Mouse (Mus musculus): ENCODE results near the gene Eif3a. TPM values are rescaled to one million over a fixed set of nuclear protein-coding genes. Genes with fewer than 3 reads are reported as not detected.

Gene Eif3a
- polyA plus RNA-seq, 1 experiment from 2014 or later, result 124 TPM

DNA sequence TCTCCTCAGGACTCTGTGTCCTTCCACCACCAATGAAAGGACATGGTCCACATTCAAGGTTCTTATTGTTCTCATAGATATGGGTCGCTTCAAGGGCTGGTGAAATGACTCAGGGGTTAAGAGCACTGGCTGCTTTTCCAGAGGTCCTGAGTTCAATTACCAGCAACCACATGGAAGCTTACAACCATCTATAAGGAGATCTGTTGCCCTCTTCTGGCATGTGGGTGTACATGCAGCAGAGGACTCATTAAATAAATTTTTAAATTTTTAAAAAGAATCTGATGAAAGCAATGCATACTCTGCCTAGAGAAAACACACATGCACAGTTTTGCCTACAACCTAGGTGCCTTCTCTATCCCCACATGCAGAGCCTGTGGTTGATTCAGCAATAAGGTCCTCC is 49.9 kb downstream of the Eif3a start:
- Histone ChIP-seq H3K9me3 (ENCODE audit: control insufficient read depth, low read length) (no peaks in the 10 kb centered on the region), H3K4me3 (ENCODE audit: low read length) (no peak overlapping the region), H3K36me3 (ENCODE audit: control insufficient read depth, insufficient read depth, low read length) (no peaks in the 10 kb centered on the region), H3K9ac (ENCODE audit: low read depth, low read length) (no peak overlapping the region), H3K27me3 (replicated peaks; ENCODE audit: control insufficient read depth, insufficient read depth, low read length) (no peaks in the 10 kb centered on the region), H3K4me1 (ENCODE audit: control insufficient read depth, insufficient read depth, low read length) (no peaks in the 10 kb centered on the region), H3K4me2 (ENCODE audit: low read depth, low read length) (no peak overlapping the region), H3K27ac (ENCODE audit: low read length) (no peak overlapping the region)
- 46% methylated on average over 1 of the region's 1 CpGs for WGBS
- no peak for ATAC-seq

DNA sequence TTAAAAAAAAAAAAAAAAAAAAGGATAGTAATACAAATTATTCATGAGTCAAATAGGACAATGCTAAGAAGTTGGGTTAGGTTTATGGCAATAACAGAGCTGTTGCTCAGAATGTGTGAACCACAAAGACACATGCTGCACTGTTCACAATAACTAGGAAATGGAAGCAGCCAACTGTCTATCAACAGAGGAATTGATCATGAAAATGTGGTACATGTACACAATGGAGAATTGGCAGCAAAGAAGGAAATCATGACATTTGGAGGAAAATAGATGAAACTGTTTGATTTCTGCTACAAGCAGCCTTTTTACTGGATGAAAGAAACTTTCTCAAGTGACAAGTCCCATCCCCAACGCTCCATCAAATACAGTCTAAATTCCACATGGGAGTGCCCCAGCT is 58.5 kb downstream of the Eif3a start:
- Histone ChIP-seq H3K9me3 (ENCODE audit: control insufficient read depth, low read length) (no peaks in the 10 kb centered on the region), H3K9ac (ENCODE audit: low read depth, low read length) (no peak overlapping the region), H3K4me3 (ENCODE audit: low read length) (no peak overlapping the region), H3K4me2 (ENCODE audit: low read depth, low read length) (no peak overlapping the region), H3K36me3 (ENCODE audit: control insufficient read depth, insufficient read depth, low read length) (no peaks in the 10 kb centered on the region), H3K27ac (ENCODE audit: low read length) (no peak overlapping the region), H3K27me3 (replicated peaks; ENCODE audit: control insufficient read depth, insufficient read depth, low read length) (no peaks in the 10 kb centered on the region), H3K4me1 (ENCODE audit: control insufficient read depth, insufficient read depth, low read length) (no peaks in the 10 kb centered on the region)
- no peak for ATAC-seq
- 75% methylated on average over 1 of the region's 1 CpGs for WGBS

DNA sequence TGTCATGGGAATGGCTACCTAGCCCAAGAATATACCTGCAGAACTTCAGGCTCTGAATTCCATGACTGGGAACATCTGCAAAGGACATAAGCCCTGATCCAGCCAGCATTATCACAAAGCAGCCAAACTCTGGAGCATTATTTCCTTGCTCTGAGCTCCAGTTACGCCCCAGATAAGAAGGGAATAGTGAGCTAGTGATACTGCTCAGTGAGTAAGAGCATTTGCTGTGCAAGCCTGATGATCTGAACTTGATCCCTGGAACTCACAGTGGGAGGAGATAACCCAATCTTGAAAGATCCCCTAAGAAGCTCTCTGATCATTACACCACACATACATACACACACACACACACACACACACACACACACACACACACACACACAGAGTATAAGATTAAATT is 59.2 kb downstream of the Eif3a start:
- Histone ChIP-seq H3K9me3 (ENCODE audit: control insufficient read depth, low read length) (no peaks in the 10 kb centered on the region), H3K36me3 (ENCODE audit: control insufficient read depth, insufficient read depth, low read length) (no peaks in the 10 kb centered on the region), H3K4me3 (ENCODE audit: low read length) (no peak overlapping the region), H3K27ac (ENCODE audit: low read length) (no peak overlapping the region), H3K4me2 (ENCODE audit: low read depth, low read length) (no peak overlapping the region), H3K27me3 (replicated peaks; ENCODE audit: control insufficient read depth, insufficient read depth, low read length) (no peaks in the 10 kb centered on the region), H3K4me1 (ENCODE audit: control insufficient read depth, insufficient read depth, low read length) (no peaks in the 10 kb centered on the region), H3K9ac (ENCODE audit: low read depth, low read length) (no peak overlapping the region)
- ATAC-seq, result no peak
- WGBS, result 69% methylated on average over 1 of the region's 1 CpGs

DNA sequence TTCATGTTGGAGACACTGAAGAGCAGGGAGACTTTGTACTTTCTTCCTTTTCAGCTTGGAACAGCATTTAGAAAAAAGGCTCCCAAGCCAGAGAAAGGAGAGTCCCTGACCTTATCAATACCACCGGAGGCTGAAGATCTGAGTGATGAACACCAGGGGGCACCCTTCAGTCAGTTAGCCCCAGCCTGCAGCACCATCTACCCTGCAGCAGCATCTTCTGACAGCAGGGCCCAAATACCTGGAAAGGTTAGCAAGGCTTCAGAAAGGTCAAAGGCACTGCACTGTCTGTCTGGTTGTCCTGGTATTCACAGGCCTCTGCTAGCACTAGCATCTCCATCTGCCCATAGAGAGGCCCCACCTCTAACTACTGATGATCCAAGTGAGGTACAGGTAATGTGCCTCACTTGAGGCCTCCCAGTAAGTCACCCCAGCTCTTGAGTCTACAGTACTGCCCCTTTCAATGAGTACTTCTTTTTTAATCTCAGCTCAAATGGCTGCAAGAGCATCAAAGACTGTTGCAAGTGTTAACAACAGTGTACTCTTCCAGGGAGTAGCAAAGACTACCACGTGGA is 60.1 kb downstream of the Eif3a start:
- H3K27ac ChIP-seq (ENCODE audit: low read length), result no peak overlapping the region
- no peaks in the 10 kb centered on the region for H3K27me3 ChIP-seq (replicated peaks; ENCODE audit: control insufficient read depth, insufficient read depth, low read length)
- ATAC-seq, result 0 out of 2 replicates have a peak, but pooled peaks have one; percentile 40
- H3K36me3 ChIP-seq (ENCODE audit: control insufficient read depth, insufficient read depth, low read length), result no peaks in the 10 kb centered on the region
- 59% methylated on average over 2 of the region's 2 CpGs for WGBS
- no peaks in the 10 kb centered on the region for H3K9me3 ChIP-seq (ENCODE audit: control insufficient read depth, low read length)
- H3K4me2 ChIP-seq (ENCODE audit: low read depth, low read length), result no peak overlapping the region
- no peak overlapping the region for H3K9ac ChIP-seq (ENCODE audit: low read depth, low read length)
- H3K4me3 ChIP-seq (ENCODE audit: low read length), result no peak overlapping the region
- no peaks in the 10 kb centered on the region for H3K4me1 ChIP-seq (ENCODE audit: control insufficient read depth, insufficient read depth, low read length)

DNA sequence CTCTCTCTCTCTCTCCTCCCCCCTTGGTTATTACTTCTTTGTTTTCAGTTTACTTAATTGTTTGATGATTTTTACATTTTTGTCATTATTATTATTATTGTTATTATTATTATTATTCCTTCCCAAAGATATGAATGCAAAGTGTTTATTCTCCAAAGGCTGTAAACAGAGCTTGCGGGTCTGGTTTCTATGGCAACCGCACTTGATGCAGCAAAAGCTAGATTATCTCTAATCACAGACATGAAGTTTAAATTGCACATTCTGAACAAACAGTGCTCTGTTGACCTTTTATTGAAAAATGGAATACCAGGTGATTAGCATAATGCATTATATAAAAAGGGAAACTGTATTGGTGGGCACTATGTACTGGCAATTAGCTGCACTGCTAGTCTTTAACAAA is 74.1 kb downstream of the Eif3a start:
- 83% methylated on average over 2 of the region's 2 CpGs for WGBS
- Histone ChIP-seq H3K27ac (ENCODE audit: low read length) (no peak overlapping the region), H3K4me3 (ENCODE audit: low read length) (no peak overlapping the region), H3K36me3 (ENCODE audit: control insufficient read depth, insufficient read depth, low read length) (no peaks in the 10 kb centered on the region), H3K9ac (ENCODE audit: low read depth, low read length) (no peak overlapping the region), H3K4me2 (ENCODE audit: low read depth, low read length) (no peak overlapping the region), H3K27me3 (replicated peaks; ENCODE audit: control insufficient read depth, insufficient read depth, low read length) (no peaks in the 10 kb centered on the region), H3K4me1 (ENCODE audit: control insufficient read depth, insufficient read depth, low read length) (no peaks in the 10 kb centered on the region), H3K9me3 (ENCODE audit: control insufficient read depth, low read length) (no peaks in the 10 kb centered on the region)
- ATAC-seq, result no peak

DNA sequence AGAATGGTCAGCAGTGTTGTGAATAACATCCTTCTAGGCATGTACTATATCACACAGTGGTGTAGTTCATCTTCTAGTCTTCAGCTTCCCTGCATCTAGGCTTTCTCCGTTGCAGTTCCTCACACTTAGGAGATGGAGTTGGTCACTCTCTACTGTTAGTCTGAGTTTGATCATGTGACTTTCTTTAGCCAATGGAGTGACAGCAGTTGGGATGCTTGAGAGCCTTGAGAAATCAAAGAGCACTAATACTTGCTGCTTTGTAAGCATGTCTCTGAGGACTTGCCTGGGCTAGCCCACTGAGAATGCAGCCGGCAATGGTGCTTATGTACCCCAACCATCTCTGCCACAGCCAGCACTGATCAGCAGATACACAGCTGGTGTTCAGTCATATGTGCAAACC is 77.9 kb downstream of the Eif3a start:
- ATAC-seq, result no peak
- Histone ChIP-seq H3K9ac (ENCODE audit: low read depth, low read length) (no peak overlapping the region), H3K4me1 (ENCODE audit: control insufficient read depth, insufficient read depth, low read length) (no peaks in the 10 kb centered on the region), H3K27ac (ENCODE audit: low read length) (no peak overlapping the region), H3K36me3 (ENCODE audit: control insufficient read depth, insufficient read depth, low read length) (no peaks in the 10 kb centered on the region), H3K4me2 (ENCODE audit: low read depth, low read length) (no peak overlapping the region), H3K4me3 (ENCODE audit: low read length) (no peak overlapping the region), H3K27me3 (replicated peaks; ENCODE audit: control insufficient read depth, insufficient read depth, low read length) (no peaks in the 10 kb centered on the region), H3K9me3 (ENCODE audit: control insufficient read depth, low read length) (no peaks in the 10 kb centered on the region)
- 79% methylated on average over 2 of the region's 2 CpGs for WGBS

Small RNA genes lying within 50 kb of the gene (microRNA-seq; reads per million reads assigned to microRNA genes)
- gene mmu-mir-3084-1, result not detected

Other genes starting within 250 kb of the Eif3a start
- gene Cacul1, start 209.6 kb downstream of the Eif3a start, polyA plus RNA-seq (2015; fragmentation: Nextera tagmentation; extraction: Ambion mirVana), result 12.2 and 12.4 TPM in 2 replicates
- 0.65 and 0.78 TPM in 2 replicates for gene Nanos1, start 34.7 kb downstream of the Eif3a start, polyA plus RNA-seq (2015; fragmentation: Nextera tagmentation; extraction: Ambion mirVana)
- gene Fam45a, start 20.9 kb upstream of the Eif3a start, polyA plus RNA-seq (2015; fragmentation: Nextera tagmentation; extraction: Ambion mirVana), result 28.3 and 28.7 TPM in 2 replicates
- 3.7 and 4.2 TPM in 2 replicates for gene Sfxn4, start 70.8 kb upstream of the Eif3a start, polyA plus RNA-seq (2015; fragmentation: Nextera tagmentation; extraction: Ambion mirVana)
- gene Prdx3, start 83.9 kb upstream of the Eif3a start, polyA plus RNA-seq (2015; fragmentation: Nextera tagmentation; extraction: Ambion mirVana), result 161 and 179 TPM in 2 replicates
- gene Grk5, start 99.1 kb upstream of the Eif3a start, polyA plus RNA-seq (2015; fragmentation: Nextera tagmentation; extraction: Ambion mirVana), result 1.3 and 1.4 TPM in 2 replicates